Mouse (Mus musculus): ENCODE results near the gene Gabra1. TPM values are rescaled to one million over a fixed set of nuclear protein-coding genes. Genes with fewer than 3 reads are reported as not detected.

The Gabra1 gene
- polyA plus RNA-seq, 1 experiment from 2014 or later, result 11.7 TPM

Other genes with a start within 250 kb of the Gabra1 start
- gene Gabrg2, start 182.1 kb downstream of the Gabra1 start, polyA plus RNA-seq (2015; fragmentation: Nextera tagmentation; extraction: Ambion mirVana), result 98.4 and 108 TPM in 2 replicates
- not detected in 2 replicates for gene Gabra6, start 138.1 kb upstream of the Gabra1 start, polyA plus RNA-seq (2015; fragmentation: Nextera tagmentation; extraction: Ambion mirVana)
- 10.7 and 15.3 TPM in 2 replicates for gene Gabrb2, start 236.8 kb upstream of the Gabra1 start, polyA plus RNA-seq (2015; fragmentation: Nextera tagmentation; extraction: Ambion mirVana)

Measured in neural tube, embryonic 15.5 days (tissue).